ENCODE assay signal across 9 mouse cellular contexts in the genomic region with DNA sequence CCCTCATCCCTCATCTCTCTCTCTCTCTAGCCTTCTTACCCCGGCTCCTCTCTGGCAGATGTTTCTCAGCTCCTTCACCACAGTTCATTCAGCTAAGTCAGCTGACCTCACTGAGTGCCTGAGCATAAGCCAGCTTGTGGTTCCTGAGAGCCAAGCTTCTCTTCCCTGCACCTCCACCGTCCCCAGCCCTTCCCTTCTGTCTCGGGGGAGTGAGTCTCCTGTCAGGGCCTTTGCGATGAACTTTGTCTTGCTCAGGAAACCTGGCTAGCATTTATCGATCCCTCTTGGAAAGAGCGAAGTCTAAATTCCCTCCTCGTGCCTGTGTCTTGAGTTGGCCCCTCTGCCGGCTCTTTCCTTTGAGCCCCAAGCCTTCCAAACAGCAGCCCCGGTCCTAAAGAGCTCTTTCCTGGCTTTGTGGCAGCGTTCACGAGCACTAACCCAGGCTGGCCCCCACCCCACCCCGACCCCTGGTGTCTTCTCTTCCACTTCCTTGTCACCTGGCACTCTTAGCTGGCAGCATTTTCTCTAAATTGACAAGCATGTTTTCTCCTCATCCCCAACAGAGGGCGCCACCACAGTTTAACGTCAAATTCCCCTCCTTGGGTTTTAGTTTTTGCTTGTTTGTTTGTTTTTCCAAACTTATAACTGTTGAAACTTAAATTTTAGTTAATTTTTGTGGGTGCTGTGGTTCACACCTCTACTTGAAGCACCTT. TPM values are rescaled to one million over a fixed set of nuclear protein-coding genes. Genes with fewer than 3 reads are reported as not detected.
DNase-seq lines count a peak whose midpoint lies in the region; ATAC-seq lines count a peak whose summit lies in the region.
"Had no signal": no experiment of that assay in that cellular context is flagged by ENCODE, and none has a peak within 500 bp of the region (broad histone marks: within the 10 kb centered on the region; RNA-seq: fewer than 3 reads in every experiment).

No protein-coding gene starts in this region.

- H3K9me3 ChIP-seq in liver, embryonic 16.5 days (replicated peaks; ENCODE audit: control insufficient read depth, low read length), result no peaks in the 10 kb centered on the region; the same call in 1 of the 2 replicates
- H3K9me3 ChIP-seq: embryonic facial prominence, embryonic 13.5 days had no signal

- H3K27ac ChIP-seq in liver, embryonic 16.5 days (ENCODE audit: low read length), result no peak overlapping the region
- H3K27ac ChIP-seq: embryonic facial prominence, embryonic 13.5 days had no signal

- H3K4me2 ChIP-seq in liver, embryonic 16.5 days (ENCODE audit: low read depth, low read length), result peak overlapping the region; percentile 42
- H3K4me2 ChIP-seq: embryonic facial prominence, embryonic 13.5 days had no signal

- no peaks in the 10 kb centered on the region for H3K36me3 ChIP-seq in liver, embryonic 16.5 days (ENCODE audit: control insufficient read depth, insufficient read depth)
- H3K36me3 ChIP-seq: embryonic facial prominence, embryonic 13.5 days had no signal

- H3K27me3 ChIP-seq in liver, embryonic 16.5 days (ENCODE audit: control insufficient read depth, insufficient read depth, low read depth, low read length), result no peaks in the 10 kb centered on the region
- H3K27me3 ChIP-seq: embryonic facial prominence, embryonic 13.5 days had no signal

- DNase-seq in CD4-positive, CD25-positive, alpha-beta regulatory T cell, adult 2 months (ENCODE audit: low read depth, low spot score), result peak; percentile 82
- peak; percentile 57 for DNase-seq in retina, postnatal 1 day
- no peak for DNase-seq in retina, embryonic 14.5 days (ENCODE audit: low spot score)
- peak; percentile 45 to 53 for DNase-seq in thymus, postnatal 36 days
- no peak for DNase-seq in neural tube, embryonic 10.5 days (ENCODE audit: extremely low spot score, low spot score)
- DNase-seq in layer of hippocampus, adult 9-11 months, result no peak

- WGBS in liver, embryonic 16.5 days (ENCODE audit: insufficient replicate concordance), result 29% methylated on average over 14 of the region's 14 CpGs

- peak overlapping the region; percentile 2; the same call in 1 of the 2 replicates for H3K9ac ChIP-seq in liver, embryonic 16.5 days (ENCODE audit: low read depth, low read length)
- H3K9ac ChIP-seq: embryonic facial prominence, embryonic 13.5 days had no signal

- peaks cover 12% of the 10 kb centered on the region for H3K4me1 ChIP-seq in liver, embryonic 16.5 days (ENCODE audit: control insufficient read depth, low read depth, low read length)

- no peak for ATAC-seq in CD4-positive, CD25-positive, alpha-beta regulatory T cell, adult 4 months
- no peak for ATAC-seq in liver, embryonic 16.5 days (ENCODE audit: low read depth)

- H3K4me3 ChIP-seq in liver, embryonic 16.5 days (ENCODE audit: low read depth, low read length), result 0 out of 2 replicates have a peak overlapping the region, but pooled peaks have one; percentile 1
- H3K4me3 ChIP-seq: embryonic facial prominence, embryonic 13.5 days had no signal

RNA-seq across cellular contexts. Expression of a gene that starts 10.7 kb away (rescaled TPM):
- polyA plus RNA-seq in CD4-positive, CD25-positive, alpha-beta regulatory T cell, adult 4 months (2017; shearing (Covaris generic)), result 1 to 10 TPM; 1.4 to 1.5 TPM
- polyA plus RNA-seq in liver, embryonic 16.5 days (2015; fragmentation: Nextera tagmentation; extraction: Ambion mirVana), result 2.2 TPM in 2 replicates

RNA-seq across cellular contexts. Expression of a gene that starts 15.4 kb away (rescaled TPM):
- polyA plus RNA-seq in CD4-positive, CD25-positive, alpha-beta regulatory T cell, adult 4 months (2017; shearing (Covaris generic)), result 100 to 1,000 TPM; 115 to 134 TPM
- polyA plus RNA-seq in liver, embryonic 16.5 days (2015; fragmentation: Nextera tagmentation; extraction: Ambion mirVana), result 216 and 237 TPM in 2 replicates

Comparison
In these comparisons a context has a peak if more than half of its experiments do, and no peak if none do; other contexts are left out.
1. DNase-seq: peak in CD4-positive, CD25-positive, alpha-beta regulatory T cell, adult 2 months (single experiment), retina, postnatal 1 day (single experiment) and thymus, postnatal 36 days (2 of 2); none in retina, embryonic 14.5 days (single experiment), neural tube, embryonic 10.5 days (single experiment) and layer of hippocampus, adult 9-11 months (single experiment).